Comparison of ENCODE assay signal across 14 mouse cellular contexts in the genomic region with DNA sequence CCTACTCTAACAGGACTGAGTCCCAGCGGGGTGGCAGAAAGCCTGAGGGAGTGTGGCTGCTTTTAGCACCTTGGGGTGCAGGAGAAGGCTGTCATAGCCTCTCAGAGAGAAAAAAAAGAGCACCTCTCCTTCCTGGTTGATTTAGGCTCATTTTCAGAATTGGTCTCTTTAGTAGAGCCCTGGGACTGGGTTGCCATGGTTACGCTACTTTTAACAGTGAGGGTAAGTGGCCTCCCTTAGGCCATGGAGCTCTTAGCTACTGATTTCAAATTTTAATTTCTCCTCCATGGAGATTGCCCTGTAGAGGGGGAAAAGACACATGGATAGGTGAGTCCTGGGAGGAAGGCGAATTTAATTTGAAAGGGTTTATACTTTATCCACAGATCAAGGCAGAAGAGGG. TPM values are rescaled to one million over a fixed set of nuclear protein-coding genes. Genes with fewer than 3 reads are reported as not detected.
A peak's percentile ranks its signal among the peaks of the same experiment; 100 is the strongest.
DNase-seq lines count a peak whose midpoint lies in the region; ATAC-seq and TF ChIP-seq lines count a peak whose summit lies in the region.
"Had no signal": no experiment of that assay in that cellular context is flagged by ENCODE, and none has a peak within 500 bp of the region (broad histone marks: within the 10 kb centered on the region; RNA-seq: fewer than 3 reads in every experiment).

No protein-coding gene starts in this region.

- no peak overlapping the region for H3K27ac ChIP-seq in liver, postnatal 0 days (ENCODE audit: low read depth)
- H3K27ac ChIP-seq: liver, embryonic 13.5 days had no signal

- no peaks in the 10 kb centered on the region for H3K9me3 ChIP-seq in liver, postnatal 0 days (ENCODE audit: low read length)
- H3K9me3 ChIP-seq: liver, embryonic 13.5 days had no signal

- no peak overlapping the region for H3K4me2 ChIP-seq in liver, postnatal 0 days (ENCODE audit: low read depth, low read length)
- H3K4me2 ChIP-seq: liver, embryonic 13.5 days had no signal

- ATAC-seq in liver, postnatal 0 days: no peak

- H3K27me3 ChIP-seq in liver, postnatal 0 days (ENCODE audit: insufficient read depth, low read length): no peaks in the 10 kb centered on the region
- H3K27me3 ChIP-seq: liver, embryonic 13.5 days had no signal

- DNase-seq in embryo, embryonic 10.5 days (ENCODE audit: low spot score): peak; percentile 42
- no peak for DNase-seq in embryo, embryonic 9.5 days (ENCODE audit: extremely low spot score)
- peak; percentile 39 for DNase-seq in thymus, postnatal 14 days
- DNase-seq in thymus, postnatal 4 days: no peak
- DNase-seq in induced T-regulatory cell, adult 2 months (ENCODE audit: low read depth): peak; percentile 81
- DNase-seq in telencephalon, adult 2 months (ENCODE audit: low read depth, low spot score): peak; percentile 15
- DNase-seq in liver, postnatal 0 days: no peak
- no peak for DNase-seq in layer of hippocampus, adult 8-10 months (ENCODE audit: low spot score in 2 of 2)
- DNase-seq: adrenal gland, postnatal 10 days; cerebellum, adult 9-11 months; liver, embryonic 13.5 days had no signal

- 73% methylated on average over 3 of the region's 3 CpGs for WGBS in liver, postnatal 0 days (ENCODE audit: insufficient replicate concordance)

- TF ChIP-seq CTCF in liver, postnatal 0 days (IDR thresholded peaks at IDR 0.05; ENCODE audit: low read depth): no peak

- H3K9ac ChIP-seq in liver, postnatal 0 days (replicated peaks): no peak overlapping the region
- H3K9ac ChIP-seq: liver, embryonic 13.5 days had no signal

- no peak overlapping the region for H3K4me3 ChIP-seq in liver, postnatal 0 days (ENCODE audit: low read depth, low read length)
- H3K4me3 ChIP-seq: liver, embryonic 13.5 days had no signal

- no peak for TF ChIP-seq EP300 in liver, postnatal 0 days (IDR thresholded peaks at IDR 0.05; ENCODE audit: low read depth)

- peaks cover 4% of the 10 kb centered on the region; the same call in 1 of the 2 replicates for H3K4me1 ChIP-seq in liver, postnatal 0 days (ENCODE audit: insufficient read depth)

- H3K36me3 ChIP-seq in liver, postnatal 0 days (replicated peaks; ENCODE audit: insufficient read depth, low read length): no peaks in the 10 kb centered on the region
- H3K36me3 ChIP-seq: liver, embryonic 13.5 days had no signal

RNA-seq across cellular contexts. Expression of a gene that starts 16.1 kb away (rescaled TPM):
- 0.07 TPM in 1 of 2 replicates, not detected in the other for polyA plus RNA-seq in liver, postnatal 0 days (2015; fragmentation: Nextera tagmentation; extraction: Ambion mirVana)
- not detected for total RNA-seq in layer of hippocampus, adult 8-10 months (2022)
- total RNA-seq: layer of hippocampus, postnatal 14 days; monocyte, adult 5-6 weeks had no signal
- polyA plus RNA-seq: intestine, embryonic 14.5 days; liver, embryonic 13.5 days had no signal

RNA-seq across cellular contexts. Expression of a gene that starts 57.6 kb away (rescaled TPM):
- 4.3 and 5.1 TPM in 2 replicates for polyA plus RNA-seq in liver, postnatal 0 days (2015; fragmentation: Nextera tagmentation; extraction: Ambion mirVana)
- 1 to 10 TPM in 3 of 4 experiments, under 1 TPM in 1; 0.94 to 3.7 (median 1.8) TPM for total RNA-seq in layer of hippocampus, adult 8-10 months (2022)

Comparison
In these comparisons a context has a peak if more than half of its experiments do, and no peak if none do; other contexts are left out.
1. DNase-seq: peak in embryo, embryonic 10.5 days (single experiment), thymus, postnatal 14 days (single experiment), induced T-regulatory cell, adult 2 months (single experiment) and telencephalon, adult 2 months (single experiment); none in embryo, embryonic 9.5 days (single experiment), thymus, postnatal 4 days (single experiment), liver, postnatal 0 days (single experiment) and layer of hippocampus, adult 8-10 months (0 of 2).